Mouse (Mus musculus) gastrocnemius, postnatal 14 days (tissue): ENCODE results near the gene Abtb2. TPM values are rescaled to one million over a fixed set of nuclear protein-coding genes. Genes with fewer than 3 reads are reported as not detected.

Source experiments
- DNase-seq: peaks from one replicate; pipeline ENCODE4 v3.0.0; 2021; ENCODE audit warnings: mixed read lengths
- intact Hi-C: fragments of 180-260 bp; cut with DNase I; formaldehyde crosslinking; loops from one replicate; pipeline ENCODE4 v1.15.1; 2025; ENCODE audit warnings: low total_unique reads
- total RNA-seq, 2 experiments: library from RNA; stranded (reverse); gene quantifications; 2 replicates each; pipeline ENCODE4 v1.2.3; 2021

Abtb2 gene
- total RNA-seq, 2 experiments from 2014 or later, result 4.9 to 6.8 TPM

GRCm38 (mm10) chr2:103707056-103707776 lies 141.1 kb downstream of the Abtb2 start:
- no peak for DNase-seq
- intact Hi-C loops, result no loop called here

DNA sequence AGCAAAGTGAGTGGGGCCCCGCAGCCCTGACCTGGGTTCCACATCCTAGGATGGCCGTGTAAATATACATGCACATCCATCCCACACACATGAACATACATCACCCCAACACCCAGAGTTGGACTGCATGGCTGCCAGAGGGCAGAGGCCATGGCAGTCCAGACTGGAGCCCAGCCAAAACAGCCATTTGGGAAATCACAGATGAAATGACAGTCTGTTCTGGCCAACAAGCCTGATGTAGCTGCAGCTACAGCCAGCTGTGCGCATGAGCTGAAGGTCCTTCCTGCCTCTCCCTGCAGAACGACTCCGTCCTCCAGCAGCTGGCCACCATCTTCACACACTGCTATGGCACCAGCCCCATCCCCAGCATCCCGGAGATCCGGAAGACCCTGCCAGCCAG lies 144.7 kb downstream of the Abtb2 start:
- intact Hi-C loops, result loop anchor here (10.0 kb wide), 1 partner anchor 246 kb away; no protein-coding TSS in a partner anchor
- DNase-seq, result no peak

GRCm38 (mm10) chr2:103713831-103714230 lies 147.7 kb downstream of the Abtb2 start:
- intact Hi-C loops, result loop anchor here (10.0 kb wide), 1 partner anchor 249 kb away; no protein-coding TSS in a partner anchor
- DNase-seq, result no peak

GRCm38 (mm10) chr2:103714412-103714811 lies 148.3 kb downstream of the Abtb2 start:
- intact Hi-C loops, result loop anchor here (10.0 kb wide), 1 partner anchor 250 kb away; no protein-coding TSS in a partner anchor
- no peak for DNase-seq

- peak; percentile 67 for DNase-seq
- intact Hi-C loops, result loop anchor here (5.0 to 10.0 kb wide), 2 partner anchors 161 to 254 kb away; no protein-coding TSS in a partner anchor
Observed at GRCm38 (mm10) chr2:103718594-103719291, 152.6 kb downstream of the Abtb2 start.

GRCm38 (mm10) chr2:103719292-103719646 lies 153.2 kb downstream of the Abtb2 start:
- intact Hi-C loops, result loop anchor here (5.0 to 10.0 kb wide), 2 partner anchors 162 to 254 kb away; no protein-coding TSS in a partner anchor

GRCm38 (mm10) chr2:103724521-103724920 lies 158.4 kb downstream of the Abtb2 start:
- no peak for DNase-seq
- intact Hi-C loops, result no loop called here

More at GRCm38 (mm10) chr2:103719292-103719646, 153.2 kb downstream of the Abtb2 start:
- no peak for DNase-seq

DNA sequence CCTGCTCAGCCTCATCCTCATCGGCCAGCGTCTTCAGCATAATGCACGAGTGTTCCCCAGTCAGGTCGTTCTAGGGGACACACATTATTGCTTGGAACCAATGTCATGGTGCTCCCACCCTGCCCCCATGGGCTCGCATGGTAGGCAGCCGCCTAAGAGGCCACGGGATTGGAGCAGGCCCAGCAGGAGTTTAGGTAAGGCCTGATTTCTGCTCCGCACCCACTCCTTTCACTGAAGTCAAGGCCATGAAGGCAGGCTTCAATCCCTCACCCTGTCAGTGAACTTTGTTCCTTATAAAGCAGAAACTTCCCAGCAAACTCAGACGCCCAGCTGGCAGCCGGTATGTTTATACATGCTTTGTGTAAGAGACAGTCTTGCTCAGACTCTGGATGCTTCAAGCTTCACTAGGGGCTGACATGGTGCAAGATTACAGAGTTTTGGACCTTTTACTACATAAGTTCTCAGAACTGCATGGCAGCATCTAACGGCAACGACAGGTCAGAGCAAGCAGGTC lies 162.0 kb downstream of the Abtb2 start:
- intact Hi-C loops, result no loop called here
- no peak for DNase-seq

GRCm38 (mm10) chr2:103730999-103731398 lies 164.9 kb downstream of the Abtb2 start:
- intact Hi-C loops, result no loop called here
- DNase-seq, result no peak

GRCm38 (mm10) chr2:103731423-103731822 lies 165.3 kb downstream of the Abtb2 start:
- intact Hi-C loops, result no loop called here
- DNase-seq, result no peak

GRCm38 (mm10) chr2:103742821-103743220 lies 176.7 kb downstream of the Abtb2 start:
- DNase-seq, result no peak
- intact Hi-C loops, result no loop called here

DNA sequence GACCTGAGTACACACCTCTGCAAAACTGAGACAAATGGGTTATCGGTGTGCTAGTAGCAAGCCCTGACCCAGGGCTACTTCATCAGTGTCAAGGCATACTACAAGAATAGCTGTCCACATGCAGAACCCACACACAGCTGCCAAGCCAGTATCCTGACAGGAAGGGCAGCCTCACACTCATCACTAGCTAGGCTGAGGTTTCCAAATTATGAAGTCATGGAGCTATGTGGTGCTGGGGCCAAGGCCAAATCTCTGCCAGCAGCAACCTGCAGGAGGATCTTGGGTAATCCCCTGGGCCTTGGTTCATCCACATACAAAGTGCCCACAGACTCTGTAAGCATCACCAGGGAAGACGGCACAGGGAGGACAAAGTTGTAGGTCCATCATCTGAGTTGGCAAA lies 177.4 kb downstream of the Abtb2 start:
- DNase-seq, result peak; percentile 9
- intact Hi-C loops, result no loop called here

GRCm38 (mm10) chr2:103743988-103744387 lies 177.9 kb downstream of the Abtb2 start:
- DNase-seq, result peak; percentile 42
- intact Hi-C loops, result no loop called here

DNA sequence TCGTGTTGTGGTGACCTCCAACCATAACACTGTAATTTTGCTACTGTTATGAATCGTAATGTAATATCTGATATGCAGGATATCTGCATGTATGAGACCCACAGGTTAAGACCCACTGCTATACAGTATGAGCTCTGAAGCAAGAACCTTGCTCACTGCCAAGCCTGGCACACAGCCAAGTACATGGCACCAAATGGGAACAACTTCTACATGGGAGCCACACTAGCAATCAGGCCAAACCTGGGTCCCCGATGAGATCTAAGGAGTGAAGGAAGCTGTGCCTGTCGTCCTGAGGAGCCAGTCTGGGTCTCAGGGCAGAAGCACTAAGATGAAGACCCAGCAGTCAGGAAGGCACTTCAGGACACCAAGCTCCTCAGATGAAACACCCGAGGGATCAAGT lies 179.4 kb downstream of the Abtb2 start:
- intact Hi-C loops, result no loop called here
- no peak for DNase-seq

- intact Hi-C loops, result no loop called here
- no peak for DNase-seq
Observed at GRCm38 (mm10) chr2:103746096-103746495, 180.0 kb downstream of the Abtb2 start.

- intact Hi-C loops, result no loop called here
- DNase-seq, result no peak
Observed at GRCm38 (mm10) chr2:103746761-103747160, 180.7 kb downstream of the Abtb2 start.

DNA sequence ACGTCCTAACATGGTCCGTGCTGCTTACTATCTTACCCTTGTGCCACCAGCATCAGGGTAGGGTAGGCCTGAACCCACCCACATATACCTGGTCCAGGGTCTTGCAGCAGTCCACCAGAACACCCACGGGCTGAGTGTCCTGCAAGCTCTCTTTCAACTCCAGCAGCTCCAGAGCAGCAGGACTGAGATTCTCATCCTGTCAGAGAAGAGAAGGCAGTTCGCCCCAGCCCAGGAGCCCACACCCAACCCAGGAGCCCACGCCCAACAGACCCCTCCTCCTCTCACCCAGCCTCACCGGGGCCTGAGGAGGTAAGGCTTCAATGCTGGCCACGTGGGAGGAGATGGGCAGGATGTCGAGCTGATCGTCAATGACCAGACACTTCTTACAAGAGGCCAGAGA lies 181.8 kb downstream of the Abtb2 start:
- intact Hi-C loops, result no loop called here
- DNase-seq, result no peak

- intact Hi-C loops, result no loop called here
- no peak for DNase-seq
Observed at GRCm38 (mm10) chr2:103749091-103749490, 183.0 kb downstream of the Abtb2 start.

- intact Hi-C loops, result no loop called here
- no peak for DNase-seq
Observed at GRCm38 (mm10) chr2:103751771-103752170, 185.7 kb downstream of the Abtb2 start.

- intact Hi-C loops, result no loop called here
- DNase-seq, result no peak
Observed at GRCm38 (mm10) chr2:103754614-103755013, 188.5 kb downstream of the Abtb2 start.
